Mouse (Mus musculus) myocyte (in vitro differentiated cells): ENCODE data around the gene Olfr582. TPM values are rescaled to one million over a fixed set of nuclear protein-coding genes. Genes with fewer than 3 reads are reported as not detected.

ENCODE experiments used
- H3K27me3 ChIP-seq: one replicate; pipeline ENCODE4 v1.6.1; 2011; ENCODE audit not compliant: control insufficient read depth, insufficient read depth, insufficient read length
- H3K36me3 ChIP-seq: one replicate; pipeline ENCODE4 v1.6.1; 2011; ENCODE audit not compliant: control insufficient read depth, insufficient read depth
- H3K4me2 ChIP-seq: one replicate; pipeline ENCODE4 v1.6.1; 2011; ENCODE audit warnings: low read depth, control low read depth
- H3K4me3 ChIP-seq: one replicate; pipeline ENCODE4 v1.5.1; 2011; ENCODE audit warnings: mild to moderate bottlenecking, control low read depth, moderate library complexity
- H3K79me2 ChIP-seq: one replicate; pipeline ENCODE4 v1.6.1; 2011; ENCODE audit not compliant: control insufficient read depth, insufficient read depth
- H3ac ChIP-seq: one replicate; pipeline ENCODE4 v1.6.1; 2011; ENCODE audit not compliant: control insufficient read depth, insufficient read length
- CEBPB ChIP-seq: IDR thresholded peaks from 2 replicates; pipeline ENCODE4 v1.6.1; 2011; ENCODE audit warnings: mild to moderate bottlenecking, moderate library complexity; ENCODE audit not compliant: poor library complexity, insufficient read depth, severe bottlenecking
- E2F4 ChIP-seq: IDR thresholded peaks from one replicate; pipeline ENCODE4 v1.6.1; 2011; ENCODE audit warnings: mild to moderate bottlenecking, control low read depth, moderate library complexity; ENCODE audit not compliant: insufficient read depth
- MAX ChIP-seq: IDR thresholded peaks from one replicate; pipeline ENCODE4 v1.6.1; 2011; ENCODE audit warnings: low read depth, mild to moderate bottlenecking, control low read depth
- MYOD1 ChIP-seq, 3 experiments: IDR thresholded peaks; one replicate each; pipeline ENCODE4 v1.6.1; 2011; ENCODE audit warnings: control low read depth in 2 of 3, low read depth in 2 of 3, mild to moderate bottlenecking in 2 of 3, moderate library complexity in 1 of 3; ENCODE audit not compliant: insufficient read length in 2 of 3, control insufficient read depth in 1 of 3
- MYOG ChIP-seq, 3 experiments: IDR thresholded peaks; one replicate each; pipeline ENCODE4 v1.6.1; 2011; ENCODE audit warnings: control low read depth in 2 of 3, low read depth in 2 of 3, mild to moderate bottlenecking in 2 of 3; ENCODE audit not compliant: insufficient read length in 2 of 3, control insufficient read depth in 1 of 3, insufficient read depth in 1 of 3
- POLR2A ChIP-seq: IDR thresholded peaks from one replicate; pipeline ENCODE4 v1.6.1; 2011; ENCODE audit warnings: low read depth, mild to moderate bottlenecking, control low read depth, moderate library complexity; ENCODE audit not compliant: insufficient read length
- POLR2AphosphoS2 ChIP-seq: IDR thresholded peaks from one replicate; pipeline ENCODE4 v1.6.1; 2011; ENCODE audit warnings: low read depth, control low read depth; ENCODE audit not compliant: insufficient read length
- REST ChIP-seq: IDR thresholded peaks from one replicate; pipeline ENCODE4 v1.6.1; 2011; ENCODE audit warnings: mild to moderate bottlenecking, control low read depth, moderate library complexity; ENCODE audit not compliant: insufficient read depth, insufficient read length
- SRF ChIP-seq: IDR thresholded peaks from one replicate; pipeline ENCODE4 v1.6.1; 2011; ENCODE audit warnings: low read depth; ENCODE audit not compliant: control insufficient read depth, insufficient read length
- TCF12 ChIP-seq: IDR thresholded peaks from one replicate; pipeline ENCODE4 v1.6.1; 2011; ENCODE audit warnings: mild to moderate bottlenecking, control low read depth; ENCODE audit not compliant: poor library complexity, insufficient read depth, severe bottlenecking
- TCF3 ChIP-seq: IDR thresholded peaks from one replicate; pipeline ENCODE4 v1.6.1; 2011; ENCODE audit warnings: low read depth, control low read depth; ENCODE audit not compliant: insufficient read length
- USF1 ChIP-seq: IDR thresholded peaks from one replicate; pipeline ENCODE4 v1.6.1; 2011; ENCODE audit warnings: low read depth, mild to moderate bottlenecking, control low read depth, moderate library complexity
- polyA plus RNA-seq: library from polyadenylated mRNA; unstranded; fragments of >200 nt; fragmentation: generic; extraction: Trizol; gene quantifications from one replicate; pipeline ENCODE4 v1.2.1, GENCODE M21; 2012; ENCODE audit warnings: missing spikeins

Olfr582 gene
- not detected for polyA plus RNA-seq

DNA sequence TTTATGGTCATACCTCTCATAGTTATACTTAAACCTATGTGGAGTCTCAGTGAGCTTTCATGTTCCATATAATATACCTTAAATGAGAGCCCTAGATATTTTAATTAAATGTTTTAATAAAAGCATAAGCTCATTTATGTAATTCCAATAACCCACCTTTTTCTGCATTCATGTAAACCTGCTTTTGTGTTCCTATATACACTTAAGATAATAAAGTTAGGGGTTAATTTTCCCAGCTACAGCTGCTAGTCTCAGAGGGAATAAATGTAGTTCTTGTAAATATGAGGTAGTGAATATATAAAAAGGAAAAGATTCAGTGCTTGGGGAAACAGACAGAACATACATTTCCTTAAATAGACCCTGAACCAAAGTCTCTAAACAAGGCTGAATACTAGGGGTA lies at the start of gene Olfr582:
Gene Olfr582 (plus strand): TSS at position 301 of the 400 bp plus-strand sequence.
- Histone ChIP-seq H3K4me3 (no peak within 1 kb of the TSS), H3K36me3 (no peaks in the 10 kb centered on the region), H3K27me3 (no peaks in the 10 kb centered on the region), H3K4me2 (no peak within 1 kb of the TSS), H3K79me2 (no peaks in the 10 kb centered on the region), H3ac (no peak within 1 kb of the TSS)
- TF ChIP-seq POLR2AphosphoS2: no peak
- TF ChIP-seq E2F4: no peak
- TF ChIP-seq USF1: no peak
- no peak for TF ChIP-seq TCF12
- TF ChIP-seq MYOD1 (IDR thresholded peaks at IDR 0.05; ENCODE audit: control insufficient read depth in 1 of 3, insufficient read length in 2 of 3, low read depth in 2 of 3): no peak
- TF ChIP-seq SRF: no peak
- no peak for TF ChIP-seq MAX
- no peak for TF ChIP-seq CEBPB
- no peak for TF ChIP-seq POLR2A
- no peak for TF ChIP-seq REST
- TF ChIP-seq TCF3: no peak

DNA sequence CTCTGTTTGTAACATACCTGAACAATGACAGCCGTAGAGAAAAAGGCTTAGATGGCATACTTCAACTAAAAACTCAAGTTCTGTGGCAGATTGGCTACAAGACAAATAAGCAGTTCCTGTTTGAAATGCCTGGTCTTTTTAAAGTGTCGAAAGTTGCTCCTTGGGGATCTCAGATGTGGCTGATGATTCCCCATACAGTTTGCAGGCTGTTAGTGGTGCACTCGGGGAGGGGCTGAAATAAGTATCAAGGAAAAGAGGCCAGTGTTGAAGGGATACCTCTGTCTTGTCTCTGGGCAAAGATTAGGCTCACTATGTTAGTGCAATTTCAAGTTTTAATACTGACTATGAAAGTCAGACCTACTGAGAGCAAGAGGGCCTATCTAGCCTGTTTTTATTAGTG lies 48.6 kb upstream of the Olfr582 start, which contains the start of gene Olfr578:
Gene Olfr578 (minus strand): TSS at position 101 of the 400 bp plus-strand sequence.
- Histone ChIP-seq H3K27me3 (no peaks in the 10 kb centered on the region), H3ac (no peak within 1 kb of the TSS), H3K4me3 (no peak within 1 kb of the TSS), H3K4me2 (no peak within 1 kb of the TSS), H3K36me3 (no peaks in the 10 kb centered on the region), H3K79me2 (no peaks in the 10 kb centered on the region)
- TF ChIP-seq E2F4: no peak

- no peaks in the 10 kb centered on the region for H3K27me3 ChIP-seq
- H3K4me2 ChIP-seq: no peak within 1 kb of the TSS
- TF ChIP-seq E2F4 (no peak), POLR2A (no peak), MYOD1 (IDR thresholded peaks at IDR 0.05; ENCODE audit: control insufficient read depth in 1 of 3, insufficient read length in 2 of 3, low read depth in 2 of 3) (no peak), MAX (no peak), REST (no peak), CEBPB (no peak), TCF3 (no peak), SRF (no peak), TCF12 (no peak), MYOG (IDR thresholded peaks at IDR 0.05; ENCODE audit: control insufficient read depth in 1 of 3, insufficient read depth in 1 of 3, insufficient read length in 2 of 3, low read depth in 2 of 3) (no peak), USF1 (no peak), POLR2AphosphoS2 (no peak)
- no peak within 1 kb of the TSS for H3K4me3 ChIP-seq
- no peak within 1 kb of the TSS for H3ac ChIP-seq
- no peaks in the 10 kb centered on the region for H3K36me3 ChIP-seq
- H3K79me2 ChIP-seq: no peaks in the 10 kb centered on the region
These were observed 13.2 kb downstream of the Olfr582 start, which contains the start of gene Olfr583 for GRCm38 (mm10) chr7:103051000-103051399. TSS of gene Olfr583 (plus strand) at chr7:103051300.

- no peaks in the 10 kb centered on the region for H3K79me2 ChIP-seq
- H3K4me2 ChIP-seq: no peak within 1 kb of the TSS
- no peaks in the 10 kb centered on the region for H3K36me3 ChIP-seq
- no peak within 1 kb of the TSS for H3K4me3 ChIP-seq
- no peak within 1 kb of the TSS for H3ac ChIP-seq
- no peaks in the 10 kb centered on the region for H3K27me3 ChIP-seq
- TF ChIP-seq TCF12 (no peak), MYOG (IDR thresholded peaks at IDR 0.05; ENCODE audit: control insufficient read depth in 1 of 3, insufficient read depth in 1 of 3, insufficient read length in 2 of 3, low read depth in 2 of 3) (no peak), POLR2A (no peak), MAX (no peak), CEBPB (no peak), SRF (no peak), POLR2AphosphoS2 (no peak), TCF3 (no peak), E2F4 (no peak), USF1 (no peak), REST (no peak), MYOD1 (IDR thresholded peaks at IDR 0.05; ENCODE audit: control insufficient read depth in 1 of 3, insufficient read length in 2 of 3, low read depth in 2 of 3) (no peak)
These were observed 43.8 kb downstream of the Olfr582 start, which contains the start of gene Olfr584 for GRCm38 (mm10) chr7:103081585-103081984. TSS of gene Olfr584 (plus strand) at chr7:103081885.

Other genes with a start within 250 kb of the Olfr582 start
- gene Olfr564, start 234.5 kb upstream of the Olfr582 start, polyA plus RNA-seq: not detected
- not detected for gene Olfr566, start 179.3 kb upstream of the Olfr582 start, polyA plus RNA-seq
- gene Olfr568, start 160.9 kb upstream of the Olfr582 start, polyA plus RNA-seq: not detected
- not detected for gene Olfr569, start 147.1 kb upstream of the Olfr582 start, polyA plus RNA-seq
- gene Olfr570, start 143.4 kb upstream of the Olfr582 start, polyA plus RNA-seq: not detected
- not detected for gene Olfr571, start 120.5 kb upstream of the Olfr582 start, polyA plus RNA-seq
- gene Olfr572, start 113.6 kb upstream of the Olfr582 start, polyA plus RNA-seq: not detected
- not detected for gene Olfr573-ps1, start 95.4 kb upstream of the Olfr582 start, polyA plus RNA-seq
- gene Olfr574, start 89.6 kb upstream of the Olfr582 start, polyA plus RNA-seq: not detected
- gene Olfr575, start 79.2 kb upstream of the Olfr582 start, polyA plus RNA-seq: not detected
- not detected for gene Olfr576, start 75.4 kb upstream of the Olfr582 start, polyA plus RNA-seq
- gene Olfr577, start 62.1 kb upstream of the Olfr582 start, polyA plus RNA-seq: not detected
- gene Olfr578, start 48.7 kb upstream of the Olfr582 start, polyA plus RNA-seq: not detected
- gene Olfr583, start 13.3 kb downstream of the Olfr582 start, polyA plus RNA-seq: not detected
- gene Olfr584, start 43.9 kb downstream of the Olfr582 start, polyA plus RNA-seq: not detected
- gene Olfr585, start 59.7 kb downstream of the Olfr582 start, polyA plus RNA-seq: not detected
- not detected for gene Olfr586, start 87.6 kb downstream of the Olfr582 start, polyA plus RNA-seq
- gene Olfr588-ps1, start 102.9 kb downstream of the Olfr582 start, polyA plus RNA-seq: not detected
- gene Olfr589, start 118.3 kb downstream of the Olfr582 start, polyA plus RNA-seq: not detected
- not detected for gene Olfr591, start 140.3 kb downstream of the Olfr582 start, polyA plus RNA-seq
- gene Olfr592, start 146.8 kb downstream of the Olfr582 start, polyA plus RNA-seq: not detected
- gene Olfr593, start 173.8 kb downstream of the Olfr582 start, polyA plus RNA-seq: not detected
- not detected for gene Olfr594, start 179.0 kb downstream of the Olfr582 start, polyA plus RNA-seq
- 0.05 TPM for gene Usp17ld, start 214.5 kb downstream of the Olfr582 start, polyA plus RNA-seq